In the genomic region with DNA sequence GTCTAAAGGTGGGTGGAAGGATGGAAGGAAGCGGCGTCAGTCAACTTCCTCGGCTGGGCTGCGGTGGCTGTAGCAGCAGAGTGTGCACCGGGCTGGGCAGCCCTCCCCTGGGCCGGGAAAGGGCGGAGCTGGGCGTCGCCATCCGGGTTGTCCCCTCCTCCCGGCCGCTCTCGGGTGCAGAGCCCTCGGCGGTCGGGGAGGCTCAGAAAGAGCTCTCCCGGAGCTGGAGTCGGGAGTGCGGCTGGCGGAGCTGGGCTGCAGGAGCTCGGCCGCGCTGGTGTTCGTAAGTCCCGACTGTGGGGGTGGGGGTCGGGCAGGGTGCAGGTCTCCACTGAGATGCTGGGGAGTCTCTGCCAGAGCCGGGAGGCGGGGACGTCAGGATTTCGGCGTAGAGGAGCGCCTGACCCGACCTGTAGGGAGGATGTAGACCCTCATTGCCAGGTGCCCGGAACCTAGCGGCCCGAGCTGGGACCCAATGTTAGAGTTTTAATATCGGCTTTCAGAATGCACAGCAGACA, we compare ENCODE assay signal across 8 mouse cellular contexts. TPM values are rescaled to one million over a fixed set of nuclear protein-coding genes. Genes with fewer than 3 reads are reported as not detected.
DNase-seq lines count a peak whose midpoint lies in the region; ATAC-seq lines count a peak whose summit lies in the region.

A gene (plus strand): TSS at position 203 of the 518 bp plus-strand sequence.

- H3K27ac ChIP-seq in forebrain, embryonic 13.5 days, result peak within 1 kb of the TSS; percentile 81
- H3K27ac ChIP-seq in liver, embryonic 15.5 days (replicated peaks), result no peak within 1 kb of the TSS
- H3K27ac ChIP-seq in neural tube, embryonic 11.5 days (ENCODE audit: low read depth, low read length), result peak within 1 kb of the TSS; percentile 72
- H3K27ac ChIP-seq in stomach, embryonic 16.5 days (ENCODE audit: low read length), result peak within 1 kb of the TSS; percentile 84

- no peaks in the 10 kb centered on the region for H3K9me3 ChIP-seq in forebrain, embryonic 13.5 days (replicated peaks)
- no peaks in the 10 kb centered on the region for H3K9me3 ChIP-seq in liver, embryonic 15.5 days (replicated peaks)
- H3K9me3 ChIP-seq in neural tube, embryonic 11.5 days (ENCODE audit: control insufficient read depth, low read length), result no peaks in the 10 kb centered on the region
- no peaks in the 10 kb centered on the region for H3K9me3 ChIP-seq in stomach, embryonic 16.5 days (replicated peaks; ENCODE audit: control insufficient read depth, low read length)

- under 1% methylated on average over 37 of the region's 37 CpGs for WGBS in forebrain, embryonic 13.5 days
- under 1% methylated on average over 37 of the region's 37 CpGs for WGBS in liver, embryonic 15.5 days (ENCODE audit: insufficient replicate concordance)
- whole genome bisulfite sequencing in neural tube, embryonic 11.5 days, result under 1% methylated on average over 37 of the region's 37 CpGs
- under 1% methylated on average over 34 of the region's 37 CpGs for WGBS in stomach, embryonic 16.5 days

- no peaks in the 10 kb centered on the region for H3K36me3 ChIP-seq in forebrain, embryonic 13.5 days (ENCODE audit: poor library complexity, severe bottlenecking)
- H3K36me3 ChIP-seq in liver, embryonic 15.5 days (replicated peaks), result no peaks in the 10 kb centered on the region
- H3K36me3 ChIP-seq in neural tube, embryonic 11.5 days (ENCODE audit: control insufficient read depth, insufficient read depth, low read length), result no peaks in the 10 kb centered on the region
- H3K36me3 ChIP-seq in stomach, embryonic 16.5 days (ENCODE audit: control insufficient read depth, insufficient read depth, low read length), result no peaks in the 10 kb centered on the region

- peak; percentile 65 for DNase-seq in c-Kit-positive CD71-negative TER-119-negative erythroid progenitor cells, embryonic 14.5 days (ENCODE audit: low read depth)
- peak; percentile 88 to 90 for DNase-seq in heart, postnatal 10 days
- peak; percentile 88 to 92 for DNase-seq in kidney, postnatal 4 days
- peak; percentile 90 for DNase-seq in neural tube, embryonic 11.5 days (ENCODE audit: low spot score)

- intact Hi-C loops in heart, postnatal 10 days (cut with DNase I), result loop anchor here (5.0 kb wide), 1 partner anchor 68 kb away; a partner anchor contains a TSS

- no peaks in the 10 kb centered on the region for H3K27me3 ChIP-seq in forebrain, embryonic 13.5 days
- peaks cover 29% of the 10 kb centered on the region for H3K27me3 ChIP-seq in liver, embryonic 15.5 days
- H3K27me3 ChIP-seq in neural tube, embryonic 11.5 days (ENCODE audit: control insufficient read depth, insufficient read depth, low read length), result no peaks in the 10 kb centered on the region
- no peaks in the 10 kb centered on the region for H3K27me3 ChIP-seq in stomach, embryonic 16.5 days (ENCODE audit: control insufficient read depth, insufficient read depth, low read length)

- ATAC-seq in CD4-positive, CD25-positive, alpha-beta regulatory T cell, adult 4 months, result peak; percentile 94
- ATAC-seq in forebrain, embryonic 13.5 days, result peak; percentile 98
- peak; percentile 85 for ATAC-seq in liver, embryonic 15.5 days (ENCODE audit: insufficient read depth)
- ATAC-seq in neural tube, embryonic 11.5 days (ENCODE audit: insufficient read depth, low FRiP score, low TSS enrichment), result peak; percentile 96
- ATAC-seq in stomach, embryonic 16.5 days (ENCODE audit: insufficient read depth, low FRiP score), result peak; percentile 98

- H3K9ac ChIP-seq in forebrain, embryonic 13.5 days, result peak within 1 kb of the TSS; percentile 85
- H3K9ac ChIP-seq in liver, embryonic 15.5 days, result peak within 1 kb of the TSS; percentile 6; the same call in 1 of the 2 replicates
- H3K9ac ChIP-seq in neural tube, embryonic 11.5 days (ENCODE audit: low read length), result peak within 1 kb of the TSS; percentile 77
- H3K9ac ChIP-seq in stomach, embryonic 16.5 days (ENCODE audit: low read length), result peak within 1 kb of the TSS; percentile 85

- H3K4me3 ChIP-seq in forebrain, embryonic 13.5 days, result peak within 1 kb of the TSS; percentile 75
- peak within 1 kb of the TSS; percentile 55 for H3K4me3 ChIP-seq in liver, embryonic 15.5 days (replicated peaks)
- peak within 1 kb of the TSS; percentile 59 for H3K4me3 ChIP-seq in neural tube, embryonic 11.5 days (ENCODE audit: low read depth, low read length)
- H3K4me3 ChIP-seq in stomach, embryonic 16.5 days (replicated peaks; ENCODE audit: low read length), result peak within 1 kb of the TSS; percentile 86

- peaks cover 34% of the 10 kb centered on the region for H3K4me1 ChIP-seq in forebrain, embryonic 13.5 days
- peaks cover 14% of the 10 kb centered on the region; the same call in 1 of the 2 replicates for H3K4me1 ChIP-seq in liver, embryonic 15.5 days (replicated peaks)
- peaks cover 6% of the 10 kb centered on the region for H3K4me1 ChIP-seq in neural tube, embryonic 11.5 days (ENCODE audit: control insufficient read depth, insufficient read depth, low read length)
- peaks cover 12% of the 10 kb centered on the region; the same call in 1 of the 2 replicates for H3K4me1 ChIP-seq in stomach, embryonic 16.5 days (ENCODE audit: control insufficient read depth, insufficient read depth, low read length)

- H3K4me2 ChIP-seq in forebrain, embryonic 13.5 days, result peak within 1 kb of the TSS; percentile 80
- peak within 1 kb of the TSS; percentile 84 for H3K4me2 ChIP-seq in liver, embryonic 15.5 days
- H3K4me2 ChIP-seq in neural tube, embryonic 11.5 days (ENCODE audit: low read depth), result peak within 1 kb of the TSS; percentile 88
- peak within 1 kb of the TSS; percentile 87 for H3K4me2 ChIP-seq in stomach, embryonic 16.5 days (ENCODE audit: low read depth, low read length)

RNA-seq across cellular contexts. Expression of the gene that starts here (rescaled TPM):
- polyA plus RNA-seq in CD4-positive, CD25-positive, alpha-beta regulatory T cell, adult 4 months (2017; shearing (Covaris generic)), result 1 to 10 TPM; 2.2 to 5.8 TPM
- 12.7 and 14.2 TPM in 2 replicates for polyA plus RNA-seq in forebrain, embryonic 13.5 days (2015; fragmentation: Nextera tagmentation; extraction: Ambion mirVana)
- 1 to 10 TPM; 2.6 to 2.9 TPM for total RNA-seq in heart, postnatal 10 days (2021)
- polyA plus RNA-seq in liver, embryonic 15.5 days (2015; fragmentation: Nextera tagmentation; extraction: Ambion mirVana), result 0.25 and 0.33 TPM in 2 replicates
- polyA plus RNA-seq in neural tube, embryonic 11.5 days (2014; fragmentation: Nextera tagmentation; extraction: Ambion mirVana), result 8.4 TPM in 2 replicates
- polyA plus RNA-seq in stomach, embryonic 16.5 days (2015; fragmentation: Nextera tagmentation; extraction: Ambion mirVana), result 14.6 and 19.8 TPM in 2 replicates

Comparison
In these comparisons a context has a peak if more than half of its experiments do, and no peak if none do; other contexts are left out.
1. Peak in ATAC-seq, H3K4me3 ChIP-seq, H3K9ac ChIP-seq and H3K4me2 ChIP-seq in liver, embryonic 15.5 days; RNA of the gene not detected or under 1 TPM.
2. H3K9ac ChIP-seq: peak in every context shown above with its lines; median percentile 85 in forebrain, embryonic 13.5 days; 85 in stomach, embryonic 16.5 days; 77 in neural tube, embryonic 11.5 days; 6 in liver, embryonic 15.5 days.